Mouse (Mus musculus): ENCODE measurements around the gene Bcl2l13.

DNA sequence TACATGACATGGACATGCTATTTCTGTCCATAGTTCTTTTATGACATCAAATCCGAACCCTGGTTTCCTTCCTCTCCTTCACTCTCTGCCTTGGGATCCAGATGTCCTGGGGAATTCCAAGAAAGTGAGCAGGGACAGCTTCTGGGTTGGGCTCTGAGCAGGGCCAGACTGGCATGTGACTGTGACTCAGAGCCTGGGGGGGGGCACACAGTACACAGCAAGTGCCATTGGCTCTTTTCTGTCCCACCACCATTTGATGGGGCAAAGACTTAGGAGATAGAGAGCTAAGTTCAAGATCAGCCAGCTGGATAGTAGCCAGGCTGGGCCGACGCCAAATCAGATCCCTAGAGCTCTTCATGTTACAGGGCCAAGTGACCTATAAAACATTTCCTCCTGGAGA, 91.8 kb downstream of the Bcl2l13 start:
- TF ChIP-seq CTCF (IDR thresholded peaks at IDR 0.05; ENCODE audit: insufficient read depth, low read length) (no peak), POLR2A (IDR thresholded peaks at IDR 0.05; ENCODE audit: borderline replicate concordance, extremely low read depth, low read depth, low read length) (no peak)
